Mouse (Mus musculus) thymus, adult 18-20 months (tissue): ENCODE results near the gene Nup210l.
"Not testable (repeated sequence)": the region's sequence is repeated elsewhere in the genome, so short reads cannot be mapped to it uniquely, and the experiment has no call there.

Experiments used
- DNase-seq, 2 experiments: peaks; one replicate each; pipeline ENCODE4 v3.0.0; 2022; ENCODE audit warnings: mixed read lengths in 2 of 2

Gene Nup210l

GRCm38 (mm10) chr3:90231075-90231474 is 127.1 kb downstream of the Nup210l start:
- DNase-seq = no peak

GRCm38 (mm10) chr3:90231507-90232333 is 127.8 kb downstream of the Nup210l start, which contains the start of gene Jtb:
Jtb (plus strand) TSS chr3:90231597.
- DNase-seq = peak; percentile 91 to 92

GRCm38 (mm10) chr3:90241251-90241650 is 137.3 kb downstream of the Nup210l start:
- DNase-seq = no peak

- DNase-seq = no peak
These were observed 137.9 kb downstream of the Nup210l start for GRCm38 (mm10) chr3:90241669-90242358.

GRCm38 (mm10) chr3:90242984-90243775 is 139.2 kb downstream of the Nup210l start, which contains the start of gene Creb3l4:
Creb3l4 (minus strand) TSS chr3:90243512.
- DNase-seq = no peak

- DNase-seq = no peak
These were observed 141.5 kb downstream of the Nup210l start for GRCm38 (mm10) chr3:90245406-90245805.

- no peak for DNase-seq
These were observed 143.7 kb downstream of the Nup210l start for GRCm38 (mm10) chr3:90247630-90247959.

GRCm38 (mm10) chr3:90247960-90248745 is 144.2 kb downstream of the Nup210l start, which contains the start of gene Slc39a1:
Slc39a1 (plus strand) TSS chr3:90248172.
- peak; percentile 87 to 92 for DNase-seq

GRCm38 (mm10) chr3:90248746-90249100 is 144.8 kb downstream of the Nup210l start:
- no peak for DNase-seq

- no peak for DNase-seq
These were observed 146.9 kb downstream of the Nup210l start for GRCm38 (mm10) chr3:90250791-90251190.

- not testable (repeated sequence) for DNase-seq
These were observed 147.8 kb downstream of the Nup210l start for GRCm38 (mm10) chr3:90251731-90252226.

- not testable (repeated sequence) for DNase-seq
These were observed 148.7 kb downstream of the Nup210l start for GRCm38 (mm10) chr3:90252659-90253058.

GRCm38 (mm10) chr3:90253174-90253573 is 149.2 kb downstream of the Nup210l start:
- DNase-seq = not testable (repeated sequence)

GRCm38 (mm10) chr3:90253653-90254418 is 149.9 kb downstream of the Nup210l start, which contains the start of gene Crtc2:
Crtc2 (plus strand) TSS chr3:90254163.
- peak; percentile 93 to 95 for DNase-seq

- DNase-seq = no peak
These were observed 150.7 kb downstream of the Nup210l start for GRCm38 (mm10) chr3:90254419-90255193.

- no peak for DNase-seq
These were observed 151.2 kb downstream of the Nup210l start for GRCm38 (mm10) chr3:90255194-90255565.

- no peak for DNase-seq
These were observed 151.9 kb downstream of the Nup210l start for GRCm38 (mm10) chr3:90255784-90256353.

- no peak for DNase-seq
These were observed 153.0 kb downstream of the Nup210l start for GRCm38 (mm10) chr3:90256731-90257530.

- no peak for DNase-seq
These were observed 154.6 kb downstream of the Nup210l start for GRCm38 (mm10) chr3:90258521-90258920.
